Mouse (Mus musculus): ENCODE results near the gene Nudt16l1. TPM values are rescaled to one million over a fixed set of nuclear protein-coding genes. Genes with fewer than 3 reads are reported as not detected.

The Nudt16l1 gene
- 164 and 179 TPM in 2 replicates for polyA plus RNA-seq (2014; fragmentation: Nextera tagmentation; extraction: Ambion mirVana)

GRCm38 (mm10) chr16:4938461-4938860 lies at the start of gene Nudt16l1:
Gene Nudt16l1 (plus strand): TSS chr16:4938761.
- H3K27ac ChIP-seq (ENCODE audit: low read depth, low read length), result peak within 1 kb of the TSS; percentile 70; the same call in 1 of the 2 replicates
- peaks cover 4% of the 10 kb centered on the region; the same call in 1 of the 2 replicates for H3K4me1 ChIP-seq (ENCODE audit: control insufficient read depth, insufficient read depth, low read length)
- no peaks in the 10 kb centered on the region for H3K27me3 ChIP-seq (replicated peaks; ENCODE audit: control insufficient read depth, insufficient read depth, low read length)
- 4% methylated on average over 2 of the region's 2 CpGs for WGBS
- peak within 1 kb of the TSS; percentile 78 for H3K4me2 ChIP-seq (ENCODE audit: low read length)
- peak within 1 kb of the TSS; percentile 96 for H3K4me3 ChIP-seq (ENCODE audit: low read depth, low read length)
- no peaks in the 10 kb centered on the region for H3K9me3 ChIP-seq (replicated peaks; ENCODE audit: control insufficient read depth, low read length)
- peaks cover 67% of the 10 kb centered on the region for H3K36me3 ChIP-seq (ENCODE audit: control insufficient read depth, insufficient read depth, low read length)
- DNase-seq (ENCODE audit: low spot score) (no peak), ATAC-seq (peak; percentile 5; the same call in 1 of the 2 replicates)
- H3K9ac ChIP-seq (ENCODE audit: low read length), result peak within 1 kb of the TSS; percentile 96

- Histone ChIP-seq H3K27me3 (replicated peaks; ENCODE audit: control insufficient read depth, insufficient read depth, low read length) (no peaks in the 10 kb centered on the region), H3K4me3 (ENCODE audit: low read depth, low read length) (no peak overlapping the region), H3K9ac (ENCODE audit: low read length) (no peak overlapping the region), H3K9me3 (replicated peaks; ENCODE audit: control insufficient read depth, low read length) (no peaks in the 10 kb centered on the region), H3K4me1 (ENCODE audit: control insufficient read depth, insufficient read depth, low read length) (peaks cover 13% of the 10 kb centered on the region; the same call in 1 of the 2 replicates), H3K4me2 (ENCODE audit: low read length) (no peak overlapping the region), H3K27ac (ENCODE audit: low read depth, low read length) (no peak overlapping the region), H3K36me3 (ENCODE audit: control insufficient read depth, insufficient read depth, low read length) (0 out of 2 replicates have a peak, but pooled peaks cover 3% of the 10 kb centered on the region)
- DNase-seq (ENCODE audit: low spot score) (no peak), ATAC-seq (no peak)
- 82% methylated on average over 4 of the region's 4 CpGs for WGBS
These were observed 48.3 kb upstream of the Nudt16l1 start for GRCm38 (mm10) chr16:4890201-4890709.

- ATAC-seq (no peak), DNase-seq (ENCODE audit: low spot score) (no peak)
- H3K27ac ChIP-seq (ENCODE audit: low read depth, low read length), result no peak overlapping the region
- no peak overlapping the region for H3K4me3 ChIP-seq (ENCODE audit: low read depth, low read length)
- no peaks in the 10 kb centered on the region for H3K27me3 ChIP-seq (replicated peaks; ENCODE audit: control insufficient read depth, insufficient read depth, low read length)
- peaks cover 10% of the 10 kb centered on the region; the same call in 1 of the 2 replicates for H3K4me1 ChIP-seq (ENCODE audit: control insufficient read depth, insufficient read depth, low read length)
- 0 out of 2 replicates have a peak, but pooled peaks cover 3% of the 10 kb centered on the region for H3K36me3 ChIP-seq (ENCODE audit: control insufficient read depth, insufficient read depth, low read length)
- WGBS, result 86% methylated on average over 6 of the region's 6 CpGs
- no peaks in the 10 kb centered on the region for H3K9me3 ChIP-seq (replicated peaks; ENCODE audit: control insufficient read depth, low read length)
- no peak overlapping the region for H3K9ac ChIP-seq (ENCODE audit: low read length)
- H3K4me2 ChIP-seq (ENCODE audit: low read length), result no peak overlapping the region
These were observed 46.4 kb upstream of the Nudt16l1 start for GRCm38 (mm10) chr16:4892171-4892570.

- Histone ChIP-seq H3K9ac (ENCODE audit: low read length) (no peak overlapping the region), H3K27ac (ENCODE audit: low read depth, low read length) (no peak overlapping the region), H3K9me3 (replicated peaks; ENCODE audit: control insufficient read depth, low read length) (no peaks in the 10 kb centered on the region), H3K4me1 (ENCODE audit: control insufficient read depth, insufficient read depth, low read length) (no peaks in the 10 kb centered on the region), H3K4me3 (ENCODE audit: low read depth, low read length) (no peak overlapping the region), H3K4me2 (ENCODE audit: low read length) (no peak overlapping the region), H3K36me3 (ENCODE audit: control insufficient read depth, insufficient read depth, low read length) (0 out of 2 replicates have a peak, but pooled peaks cover 3% of the 10 kb centered on the region), H3K27me3 (replicated peaks; ENCODE audit: control insufficient read depth, insufficient read depth, low read length) (no peaks in the 10 kb centered on the region)
- no peak for ATAC-seq
- 86% methylated on average over 7 of the region's 7 CpGs for WGBS
- no peak for DNase-seq (ENCODE audit: low spot score)
These were observed 44.2 kb upstream of the Nudt16l1 start for GRCm38 (mm10) chr16:4894201-4894908.

- no peaks in the 10 kb centered on the region for H3K9me3 ChIP-seq (replicated peaks; ENCODE audit: control insufficient read depth, low read length)
- H3K27ac ChIP-seq (ENCODE audit: low read depth, low read length), result no peak overlapping the region
- no peak overlapping the region for H3K9ac ChIP-seq (ENCODE audit: low read length)
- H3K4me3 ChIP-seq (ENCODE audit: low read depth, low read length), result no peak overlapping the region
- no peaks in the 10 kb centered on the region for H3K27me3 ChIP-seq (replicated peaks; ENCODE audit: control insufficient read depth, insufficient read depth, low read length)
- H3K36me3 ChIP-seq (ENCODE audit: control insufficient read depth, insufficient read depth, low read length), result 0 out of 2 replicates have a peak, but pooled peaks cover 3% of the 10 kb centered on the region
- ATAC-seq (no peak), DNase-seq (ENCODE audit: low spot score) (no peak)
- H3K4me1 ChIP-seq (ENCODE audit: control insufficient read depth, insufficient read depth, low read length), result no peaks in the 10 kb centered on the region
- no peak overlapping the region for H3K4me2 ChIP-seq (ENCODE audit: low read length)
- 80% methylated on average over 5 of the region's 5 CpGs for WGBS
These were observed 42.1 kb upstream of the Nudt16l1 start for GRCm38 (mm10) chr16:4896249-4897027.

- ATAC-seq (no peak), DNase-seq (ENCODE audit: low spot score) (no peak)
- 0 out of 2 replicates have a peak, but pooled peaks cover 3% of the 10 kb centered on the region for H3K36me3 ChIP-seq (ENCODE audit: control insufficient read depth, insufficient read depth, low read length)
- WGBS, result 50% methylated on average over 7 of the region's 7 CpGs
- H3K9ac ChIP-seq (ENCODE audit: low read length), result no peak overlapping the region
- no peak overlapping the region for H3K27ac ChIP-seq (ENCODE audit: low read depth, low read length)
- H3K4me1 ChIP-seq (ENCODE audit: control insufficient read depth, insufficient read depth, low read length), result no peaks in the 10 kb centered on the region
- H3K9me3 ChIP-seq (replicated peaks; ENCODE audit: control insufficient read depth, low read length), result no peaks in the 10 kb centered on the region
- no peaks in the 10 kb centered on the region for H3K27me3 ChIP-seq (replicated peaks; ENCODE audit: control insufficient read depth, insufficient read depth, low read length)
- H3K4me2 ChIP-seq (ENCODE audit: low read length), result no peak overlapping the region
- H3K4me3 ChIP-seq (ENCODE audit: low read depth, low read length), result no peak overlapping the region
These were observed 41.3 kb upstream of the Nudt16l1 start for GRCm38 (mm10) chr16:4897146-4897730.

- Histone ChIP-seq H3K4me2 (ENCODE audit: low read length) (no peak overlapping the region), H3K27ac (ENCODE audit: low read depth, low read length) (no peak overlapping the region), H3K27me3 (replicated peaks; ENCODE audit: control insufficient read depth, insufficient read depth, low read length) (no peaks in the 10 kb centered on the region), H3K4me3 (ENCODE audit: low read depth, low read length) (no peak overlapping the region), H3K9ac (ENCODE audit: low read length) (no peak overlapping the region), H3K36me3 (ENCODE audit: control insufficient read depth, insufficient read depth, low read length) (no peaks in the 10 kb centered on the region), H3K4me1 (ENCODE audit: control insufficient read depth, insufficient read depth, low read length) (no peaks in the 10 kb centered on the region), H3K9me3 (replicated peaks; ENCODE audit: control insufficient read depth, low read length) (no peaks in the 10 kb centered on the region)
- ATAC-seq, result no peak
- 79% methylated on average over 6 of the region's 6 CpGs for WGBS
- DNase-seq (ENCODE audit: low spot score), result no peak
These were observed 39.7 kb upstream of the Nudt16l1 start for GRCm38 (mm10) chr16:4898881-4899280.

- Histone ChIP-seq H3K4me2 (ENCODE audit: low read length) (no peak overlapping the region), H3K27me3 (replicated peaks; ENCODE audit: control insufficient read depth, insufficient read depth, low read length) (no peaks in the 10 kb centered on the region), H3K4me3 (ENCODE audit: low read depth, low read length) (no peak overlapping the region), H3K27ac (ENCODE audit: low read depth, low read length) (no peak overlapping the region), H3K4me1 (ENCODE audit: control insufficient read depth, insufficient read depth, low read length) (no peaks in the 10 kb centered on the region), H3K9me3 (replicated peaks; ENCODE audit: control insufficient read depth, low read length) (no peaks in the 10 kb centered on the region), H3K9ac (ENCODE audit: low read length) (no peak overlapping the region), H3K36me3 (ENCODE audit: control insufficient read depth, insufficient read depth, low read length) (no peaks in the 10 kb centered on the region)
- DNase-seq (ENCODE audit: low spot score) (no peak), ATAC-seq (no peak)
- 75% methylated on average over 2 of the region's 2 CpGs for WGBS
These were observed 38.9 kb upstream of the Nudt16l1 start for GRCm38 (mm10) chr16:4899711-4900110.

Measured in forebrain, embryonic 14.5 days (tissue).